ENCODE assay signal across 8 mouse cellular contexts in the genomic region with DNA sequence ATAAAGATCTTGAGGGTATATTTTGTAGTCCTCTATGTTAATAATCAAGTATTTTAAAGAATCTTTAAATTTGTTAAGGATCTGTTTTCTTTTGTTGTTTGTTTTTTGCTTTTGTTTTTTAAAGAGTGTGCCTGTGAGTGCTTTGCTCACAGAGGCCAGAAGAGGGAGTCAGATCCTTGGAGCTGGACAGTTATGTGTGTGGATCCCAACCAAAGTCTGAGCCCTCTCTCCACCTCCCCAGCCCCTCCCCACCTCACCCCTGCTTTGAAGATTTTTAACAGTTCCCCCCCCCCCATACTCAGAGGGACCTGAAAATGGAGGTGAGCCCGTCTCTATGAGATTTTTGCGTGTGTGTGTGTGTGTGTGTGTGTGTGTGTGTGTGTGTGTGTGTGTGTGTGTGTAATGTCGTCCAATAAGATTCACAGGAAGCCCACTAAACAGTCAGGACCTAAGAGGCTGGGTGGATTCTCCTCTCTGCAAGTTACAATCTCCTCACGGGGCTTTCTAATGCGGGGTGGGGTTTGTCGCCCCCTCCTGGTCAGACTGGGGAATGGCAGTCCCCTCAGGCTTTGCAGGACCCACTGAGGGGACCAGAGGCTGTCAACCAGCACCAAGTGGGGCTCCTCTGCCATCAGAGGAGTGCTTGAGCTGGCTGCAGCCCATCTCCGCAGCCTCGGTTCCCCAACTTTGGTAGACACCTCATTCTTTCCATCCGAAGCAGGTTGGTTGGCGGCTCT. TPM values are rescaled to one million over a fixed set of nuclear protein-coding genes. Genes with fewer than 3 reads are reported as not detected.
DNase-seq lines count a peak whose midpoint lies in the region; TF ChIP-seq lines count a peak whose summit lies in the region.
"Had no signal": no experiment of that assay in that cellular context is flagged by ENCODE, and none has a peak within 500 bp of the region (broad histone marks: within the 10 kb centered on the region; RNA-seq: fewer than 3 reads in every experiment).

No protein-coding gene starts in this region.

- TF ChIP-seq CTCF in lung, adult 2 months (IDR thresholded peaks at IDR 0.05; ENCODE audit: insufficient read depth, low read length) = peak; percentile 78

- DNase-seq in 3T3-L1 (ENCODE audit: low read depth, low spot score) = peak; percentile 57
- peak; percentile 67 to 72 for DNase-seq in CD8-positive naive resting alpha-beta T cell, adult 2 months (ENCODE audit: low read depth in 2 of 2, low spot score in 2 of 2)
- peak; percentile 41 for DNase-seq in c-Kit-positive CD71-positive TER-119-positive erythroid progenitor cells, embryonic 14.5 days (ENCODE audit: low spot score)
- peak; percentile 70 for DNase-seq in gastrocnemius, adult 18-20 months (ENCODE audit: low spot score)
- DNase-seq in kidney, adult 9 months = peak; percentile 81
- peak; percentile 68 for DNase-seq in lung, adult 2 months
- peak; percentile 42 to 63 for DNase-seq in spleen, postnatal 10 days (ENCODE audit: low spot score in 2 of 2)

- H3K4me1 ChIP-seq in lung, adult 2 months (ENCODE audit: control insufficient read depth, insufficient read depth, low read length) = peaks cover under 1% of the 10 kb centered on the region; the same call in 1 of the 2 replicates
- H3K4me1 ChIP-seq: hindbrain, embryonic 15.5 days had no signal

- H3K4me3 ChIP-seq in lung, adult 2 months (replicated peaks; ENCODE audit: extremely low read depth, low read depth, low read length) = no peak overlapping the region
- H3K4me3 ChIP-seq: hindbrain, embryonic 15.5 days had no signal

- WGBS in lung, adult 2 months = 35% methylated on average over 10 of the region's 10 CpGs

- TF ChIP-seq POLR2A in lung, adult 2 months (IDR thresholded peaks at IDR 0.05; ENCODE audit: borderline replicate concordance, extremely low read depth, low read depth, low read length) = no peak

RNA-seq across cellular contexts. Expression of a gene that starts 20.3 kb away (rescaled TPM):
- total RNA-seq in gastrocnemius, adult 18-20 months (2021) = 10 to 100 TPM; 31.4 to 32.6 TPM
- polyA plus RNA-seq in lung, adult 2 months (2012; rRNA removed) = 93.8 and 104 TPM in 2 replicates

RNA-seq across cellular contexts. Expression of a gene that starts 31.7 kb away (rescaled TPM):
- 10 to 100 TPM; 22.8 to 24.5 TPM for total RNA-seq in gastrocnemius, adult 18-20 months (2021)
- polyA plus RNA-seq in lung, adult 2 months (2012; rRNA removed) = 52.6 and 72.9 TPM in 2 replicates

RNA-seq across cellular contexts. Expression of a gene that starts 44.1 kb away (rescaled TPM):
- total RNA-seq in gastrocnemius, adult 18-20 months (2021) = not detected
- not detected in 2 replicates for polyA plus RNA-seq in lung, adult 2 months (2012; rRNA removed)
- polyA plus RNA-seq: hindbrain, embryonic 15.5 days had no signal

RNA-seq across cellular contexts. Expression of a gene that starts 44.6 kb away (rescaled TPM):
- total RNA-seq in gastrocnemius, adult 18-20 months (2021) = not detected
- 1,286 and 1,630 TPM in 2 replicates for polyA plus RNA-seq in lung, adult 2 months (2012; rRNA removed)

RNA-seq across cellular contexts. Expression of a gene that starts 55.6 kb away (rescaled TPM):
- not detected for total RNA-seq in gastrocnemius, adult 18-20 months (2021)
- not detected in 2 replicates for polyA plus RNA-seq in lung, adult 2 months (2012; rRNA removed)
- polyA plus RNA-seq: hindbrain, embryonic 15.5 days had no signal
